Mouse (Mus musculus): ENCODE measurements around the gene Nhp2. TPM values are rescaled to one million over a fixed set of nuclear protein-coding genes. Genes with fewer than 3 reads are reported as not detected.
A peak's percentile ranks its signal among the peaks of the same experiment; 100 is the strongest.

Gene Nhp2
- 10 to 100 TPM; 21.8 to 23.6 TPM for total RNA-seq (2021)
- long read RNA-seq, experiment 1, transcript Nhp2-202 (4 exons, 1,042 nt), result major isoform, 37 of 37 reads
- long read RNA-seq, experiment 1, partial matches to known transcripts, result 0 of 37 reads
- long read RNA-seq, experiment 1, other reads (novel, unspliced or antisense), result 0 of 37 reads
- long read RNA-seq, experiment 2, transcript Nhp2-202 (4 exons, 1,042 nt), result major isoform, 35 of 37 reads
- long read RNA-seq, experiment 2, partial matches to known transcripts, result 0 of 37 reads
- long read RNA-seq, experiment 2, other reads (novel, unspliced or antisense), result 0 of 37 reads

DNA sequence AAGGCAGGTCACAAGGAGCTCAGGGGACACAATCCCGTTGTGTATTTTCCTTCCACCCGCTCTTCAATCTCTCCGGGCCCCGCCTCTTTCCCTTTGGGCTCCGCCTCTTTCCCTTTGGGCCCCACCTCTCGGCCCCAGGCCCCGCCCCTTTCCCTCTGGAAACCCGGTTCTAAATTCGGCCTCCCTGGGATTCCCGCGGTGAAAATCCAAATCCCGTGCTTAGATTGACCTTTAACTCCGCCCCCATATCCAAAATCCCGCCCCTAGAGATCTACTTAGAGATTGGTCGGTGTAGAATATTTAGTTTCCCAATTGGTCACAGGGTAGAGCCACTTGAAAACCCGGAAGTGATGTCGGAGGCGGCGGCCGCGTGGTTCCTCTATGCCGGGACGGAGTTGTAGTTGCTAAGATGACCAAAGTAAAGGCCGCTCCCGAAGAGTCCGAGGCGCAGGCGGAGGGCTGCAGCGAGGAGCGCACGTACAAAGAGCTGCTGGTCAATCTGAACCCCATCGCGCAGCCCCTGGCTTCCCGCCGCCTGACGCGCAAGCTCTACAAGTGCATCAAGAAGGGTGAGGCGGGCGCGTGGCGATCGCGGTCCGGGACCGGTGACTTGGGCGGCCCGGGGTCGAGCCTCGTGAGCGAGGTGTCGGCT is at the start of gene Nhp2:
Gene Nhp2 (plus strand): TSS at position 327 of the 652 bp plus-strand sequence.
- DNase-seq, result peak; percentile 97 to 98

DNA sequence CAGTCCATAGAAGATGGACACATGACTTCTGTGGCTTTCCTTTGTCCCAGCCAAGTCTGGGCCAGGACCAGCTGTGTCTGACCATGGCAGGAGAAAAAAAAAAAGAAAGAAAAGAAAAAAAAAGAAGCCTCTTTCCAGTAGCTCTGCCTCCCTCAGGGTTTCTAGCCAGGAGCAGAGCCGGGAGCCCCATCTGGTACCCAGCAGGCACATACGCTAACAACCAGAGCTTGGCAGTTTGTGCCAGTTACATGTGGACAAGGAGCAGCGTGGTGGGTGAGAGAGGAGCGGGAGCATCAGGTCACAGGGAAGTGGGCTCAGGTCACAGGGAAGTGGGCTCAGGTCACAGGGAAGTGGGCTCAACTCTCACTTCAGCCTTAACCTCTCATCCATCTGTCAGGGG is 43.1 kb upstream of the Nhp2 start:
- DNase-seq, result no peak

DNA sequence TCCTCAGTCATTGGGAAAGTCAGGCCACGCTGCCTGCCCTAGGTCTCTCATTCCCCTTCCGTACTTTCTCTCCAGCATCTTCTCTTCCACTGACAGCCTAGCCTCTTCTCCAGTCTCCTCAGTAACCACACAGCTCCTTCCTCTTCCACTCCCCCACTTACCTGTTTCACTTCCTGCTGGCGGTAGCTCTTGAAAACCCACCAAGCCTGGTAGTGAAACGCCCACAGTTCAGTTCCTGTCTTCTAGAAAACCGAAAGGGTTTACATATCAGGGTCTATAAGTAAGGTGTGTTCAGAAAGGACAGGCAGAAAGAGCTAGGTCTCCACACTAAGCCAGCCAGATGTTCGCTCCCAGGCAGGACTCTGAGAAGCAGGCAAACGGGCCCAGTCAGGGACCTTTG is 41.9 kb upstream of the Nhp2 start:
- no peak for DNase-seq

DNA sequence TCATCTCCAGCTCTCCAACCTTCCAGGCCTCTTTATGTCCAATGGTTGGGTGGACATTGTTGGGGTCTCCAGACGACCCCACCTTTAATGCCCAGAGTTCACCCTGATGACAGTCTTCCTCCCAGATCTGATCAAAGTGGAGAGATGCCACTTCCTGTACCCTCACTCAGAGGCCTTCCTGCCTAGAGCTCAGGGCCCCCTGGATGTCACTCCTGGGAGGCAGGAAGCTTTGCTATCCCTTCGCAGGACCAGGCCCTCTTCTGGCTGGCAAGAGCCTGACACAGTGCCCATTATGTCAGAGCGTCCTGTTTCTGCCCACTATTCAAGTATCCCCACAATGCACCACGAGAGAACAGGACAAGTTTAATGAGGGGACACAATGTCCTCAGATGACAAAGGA is 40.5 kb upstream of the Nhp2 start:
- no peak for DNase-seq

DNA sequence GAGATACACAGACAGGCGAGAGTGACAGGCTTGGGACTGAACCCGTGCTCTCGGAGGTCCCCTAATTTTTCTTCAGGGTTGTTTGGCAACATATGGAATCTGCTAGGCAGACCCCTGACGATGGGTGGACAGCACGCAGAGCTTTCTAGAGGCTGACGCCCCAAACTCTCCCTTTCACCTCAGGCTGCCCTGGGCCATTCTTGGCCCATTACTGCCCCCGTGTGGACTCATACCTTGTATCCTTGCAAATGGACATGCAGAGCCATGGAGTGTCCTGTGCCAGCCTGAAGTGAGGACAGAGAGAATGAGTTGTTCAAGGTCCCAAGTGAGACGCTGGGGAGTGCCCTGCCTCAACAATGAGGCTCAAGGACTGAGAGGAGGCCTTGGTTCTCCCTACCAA is 36.8 kb upstream of the Nhp2 start:
- DNase-seq, result peak; percentile 73 to 82

DNA sequence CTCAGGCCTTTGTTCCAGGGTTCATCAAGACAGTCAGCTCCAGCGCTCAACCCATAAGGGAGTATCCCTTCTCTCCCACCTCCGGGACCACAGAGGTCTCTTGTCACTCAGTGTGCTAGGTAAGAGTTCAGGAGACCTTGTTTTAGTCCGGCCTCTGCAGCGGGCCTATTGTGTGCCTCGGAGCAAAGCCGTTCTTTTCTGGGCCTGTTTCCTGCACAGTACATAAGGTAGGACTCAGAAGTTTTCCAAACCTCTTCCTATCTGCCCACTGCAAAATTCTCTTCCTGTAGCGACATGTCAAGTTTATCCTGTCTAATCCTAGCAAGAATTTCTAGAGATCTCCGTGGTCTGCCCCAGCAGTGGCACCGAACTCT is 35.5 kb upstream of the Nhp2 start:
- no peak for DNase-seq

DNA sequence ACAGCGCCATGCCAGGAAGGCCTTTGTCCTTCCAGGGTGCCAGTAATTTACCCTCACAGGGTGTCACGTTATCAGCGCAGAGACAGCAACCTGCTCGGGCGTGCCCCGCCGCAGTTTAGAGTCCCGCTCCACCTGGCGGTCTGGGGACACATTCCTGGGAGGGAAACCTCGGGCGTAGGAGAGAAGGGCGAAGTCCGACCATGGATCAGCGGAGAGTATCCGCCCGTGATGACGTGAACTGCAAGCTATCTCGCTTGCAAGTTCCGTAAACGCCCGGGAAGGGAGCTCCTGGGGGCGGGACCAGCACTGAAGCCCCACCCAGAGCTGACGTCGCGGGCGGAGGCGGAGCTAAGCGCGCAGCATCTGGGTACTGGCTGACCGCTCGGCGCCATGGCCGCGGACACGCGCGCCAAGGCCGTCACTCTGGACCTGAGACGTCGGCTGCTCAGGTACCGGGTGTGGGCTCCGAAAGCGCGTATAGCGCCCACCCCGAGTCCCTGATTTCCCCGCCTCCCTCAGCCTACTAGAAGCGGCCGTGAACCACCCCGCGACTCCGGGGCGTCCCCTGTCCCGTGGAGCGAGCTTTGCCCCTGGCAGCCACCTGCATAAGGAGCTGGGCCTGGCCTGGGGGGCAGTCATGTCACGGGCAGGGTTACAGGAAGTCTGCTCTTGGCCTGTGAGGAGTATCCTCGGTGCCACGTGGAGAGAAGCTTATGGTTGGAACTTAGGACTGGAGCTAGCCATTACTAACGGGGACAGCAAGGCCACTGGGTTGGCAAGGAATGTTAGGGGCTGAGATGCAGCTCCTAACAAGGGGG is 34.9 kb upstream of the Nhp2 start, which contains the start of gene Phykpl:
Gene Phykpl (plus strand): TSS at position 327 of the 818 bp plus-strand sequence.
- peak; percentile 98 to 99 for DNase-seq

DNA sequence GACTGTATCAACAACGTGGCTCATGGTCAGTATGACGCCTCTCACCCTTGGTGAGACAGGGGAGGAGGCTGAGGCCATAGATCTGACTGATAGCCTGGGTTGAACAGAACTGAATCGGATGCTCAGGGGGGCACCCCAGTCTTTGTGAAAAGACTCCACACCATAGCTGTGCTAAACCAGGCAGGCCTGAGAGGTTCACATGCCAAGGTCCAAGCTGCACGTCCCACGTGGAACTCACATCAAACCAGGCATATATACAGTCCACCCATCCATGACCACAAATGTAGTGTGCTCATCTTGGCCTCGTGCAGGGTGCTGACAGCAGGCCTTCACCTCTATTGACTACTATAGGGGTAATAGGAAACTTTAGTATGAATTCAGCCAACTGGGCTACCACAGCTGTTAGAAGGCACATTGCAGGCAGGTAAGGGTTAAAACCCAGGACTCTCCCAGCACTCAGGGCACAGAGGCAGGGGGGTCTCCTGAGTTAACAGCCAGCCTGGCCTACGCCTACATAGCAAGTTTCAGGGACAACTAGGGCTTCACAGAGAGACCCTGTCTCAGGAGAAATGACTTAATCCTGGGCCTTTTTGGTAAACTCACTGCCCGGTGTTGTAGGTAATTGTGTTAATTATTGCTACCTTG is 33.8 kb upstream of the Nhp2 start:
- DNase-seq, result no peak

DNA sequence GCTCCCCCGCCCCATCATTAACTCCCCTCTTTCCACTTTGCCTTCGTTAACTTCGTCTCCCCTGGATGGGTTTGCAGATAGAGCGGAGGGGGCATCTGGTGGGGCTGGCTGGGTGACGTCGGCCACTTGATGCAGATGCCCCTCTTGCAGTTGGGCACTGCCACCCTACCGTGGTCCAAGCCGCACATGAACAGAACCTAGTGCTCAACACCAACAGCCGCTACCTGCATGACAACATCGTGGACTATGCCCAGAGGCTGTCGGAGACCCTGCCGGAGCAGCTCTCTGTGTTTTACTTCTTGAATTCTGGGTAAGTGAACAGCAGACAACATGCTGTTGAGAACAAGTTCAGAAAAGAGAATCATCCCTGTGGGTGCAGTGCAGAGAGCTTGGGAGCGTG is 33.1 kb upstream of the Nhp2 start:
- DNase-seq, result no peak

DNA sequence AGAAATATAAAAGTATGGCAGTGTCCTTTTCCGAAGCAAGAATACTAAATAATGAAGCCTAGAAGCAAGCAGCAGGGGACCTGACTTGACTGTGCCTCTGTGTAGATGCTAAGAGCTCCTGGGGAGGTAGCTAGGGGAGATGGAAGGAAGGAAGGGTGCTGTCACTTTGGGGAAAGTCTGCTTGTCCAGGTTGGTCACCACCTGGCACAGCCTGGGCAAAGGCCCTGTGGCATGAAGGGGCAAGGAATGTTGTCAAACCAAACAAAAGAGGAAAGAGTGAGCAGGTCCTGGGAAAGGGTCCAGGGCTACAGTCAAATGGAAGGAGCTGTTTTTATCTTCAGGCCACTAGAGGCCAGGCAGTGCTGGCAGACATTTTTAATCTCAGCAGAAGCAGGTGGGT is 32.5 kb upstream of the Nhp2 start:
- DNase-seq, result no peak

DNA sequence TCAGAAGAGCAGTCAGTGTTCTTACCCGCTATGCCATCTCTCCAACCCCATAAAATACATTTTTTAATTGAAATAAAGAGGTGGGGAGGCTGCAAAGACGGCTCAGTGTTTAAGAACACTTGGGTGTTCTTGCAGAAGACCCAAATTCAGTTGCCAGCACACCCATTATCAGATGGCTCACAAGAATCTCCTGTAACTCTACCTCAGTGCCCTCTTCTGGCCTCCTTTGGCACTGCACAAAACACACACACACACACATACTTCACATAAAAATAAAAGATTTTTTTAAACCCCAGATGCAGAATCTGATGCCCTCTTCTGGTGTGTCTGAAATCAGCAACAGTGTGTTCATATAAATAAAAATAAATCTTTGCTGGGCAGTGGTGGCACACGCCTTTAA is 30.7 kb upstream of the Nhp2 start:
- no peak for DNase-seq

DNA sequence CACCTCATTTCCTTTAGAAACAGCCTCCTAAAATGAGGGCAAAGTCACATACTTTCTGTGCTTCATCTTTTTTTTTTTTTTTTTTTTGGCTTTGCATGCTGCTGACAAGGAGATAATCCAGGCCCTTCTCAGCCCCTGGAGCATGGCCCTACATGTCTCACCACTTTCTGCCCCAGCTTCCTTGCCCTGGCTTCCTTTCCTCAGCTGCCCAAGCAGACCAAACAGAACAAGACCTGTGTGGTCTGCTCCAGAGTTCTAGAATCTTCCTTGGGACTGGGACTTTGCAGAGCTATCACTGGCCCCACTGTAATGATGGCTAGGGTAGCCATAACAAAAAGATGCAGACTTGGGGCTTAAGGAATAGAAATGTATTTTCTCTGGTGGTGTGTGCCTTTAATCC is 29.5 kb upstream of the Nhp2 start:
- no peak for DNase-seq

DNA sequence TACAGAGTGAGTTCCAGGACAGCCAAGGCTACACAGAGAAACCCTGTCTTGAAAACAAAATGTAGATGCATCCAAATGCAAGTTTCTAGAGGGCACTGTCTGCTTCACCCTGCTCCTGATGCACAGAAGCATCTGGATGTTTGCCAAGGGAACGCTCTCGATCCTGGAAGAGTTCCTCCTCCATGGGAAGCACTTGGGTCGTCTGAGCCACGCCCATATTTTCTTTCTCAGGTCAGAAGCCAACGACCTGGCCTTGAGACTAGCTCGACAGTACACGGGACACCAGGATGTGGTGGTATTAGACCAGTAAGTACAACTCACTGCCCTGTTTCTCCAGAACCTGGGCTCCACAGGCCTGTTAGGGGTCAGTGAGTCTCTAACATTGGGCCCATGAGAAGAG is 28.4 kb upstream of the Nhp2 start:
- DNase-seq, result no peak

DNA sequence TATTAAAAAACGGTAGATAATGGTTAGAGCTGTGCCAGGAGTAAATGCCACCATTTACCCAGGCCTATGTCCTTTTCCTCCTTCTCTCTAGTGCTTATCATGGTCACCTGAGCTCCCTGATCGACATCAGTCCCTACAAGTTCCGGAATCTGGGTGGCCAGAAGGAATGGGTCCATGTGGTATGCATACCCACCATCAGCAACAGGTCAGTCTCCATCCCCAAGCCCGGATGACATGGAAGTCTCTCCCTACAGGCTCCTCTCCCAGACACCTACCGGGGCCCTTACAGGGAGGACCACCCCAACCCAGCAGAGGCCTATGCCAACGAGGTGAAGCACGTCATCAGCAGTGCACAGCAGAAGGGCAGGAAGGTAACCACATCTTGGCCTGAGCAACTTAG is 27.6 kb upstream of the Nhp2 start:
- no peak for DNase-seq

DNA sequence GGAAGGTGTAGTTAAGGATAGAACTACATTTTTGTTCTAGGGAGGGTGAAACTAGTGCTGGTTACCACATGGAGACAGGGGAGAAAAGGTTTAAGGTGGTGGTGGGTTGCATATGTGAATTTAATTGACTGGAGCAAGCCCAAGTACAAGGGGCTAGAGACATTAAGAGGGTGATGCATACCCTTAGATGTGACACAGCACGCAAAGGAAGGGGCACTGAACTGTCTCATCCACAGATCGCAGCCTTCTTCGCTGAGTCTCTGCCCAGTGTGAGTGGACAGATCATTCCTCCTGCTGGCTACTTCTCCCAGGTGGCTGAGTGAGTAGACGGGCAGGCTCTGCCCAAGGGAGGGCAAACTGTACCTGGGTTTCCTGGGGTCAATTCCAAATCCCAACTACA is 26.2 kb upstream of the Nhp2 start:
- DNase-seq, result no peak

DNA sequence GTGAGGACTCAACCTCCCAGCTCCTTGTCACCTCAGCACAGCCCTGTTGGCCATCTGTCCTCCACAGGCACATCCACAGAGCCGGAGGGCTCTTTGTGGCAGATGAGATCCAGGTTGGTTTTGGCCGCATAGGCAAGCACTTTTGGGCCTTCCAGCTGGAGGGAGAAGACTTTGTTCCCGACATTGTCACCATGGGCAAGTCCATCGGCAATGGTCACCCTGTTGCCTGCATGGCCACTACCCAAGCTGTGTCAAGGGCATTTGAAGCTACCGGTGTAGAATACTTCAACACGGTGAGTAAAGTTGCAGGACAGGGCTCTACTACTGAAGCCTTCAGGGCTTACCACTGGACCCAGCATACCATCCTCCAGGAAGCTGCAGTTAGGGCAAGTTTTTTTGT is 25.7 kb upstream of the Nhp2 start:
- no peak for DNase-seq

DNA sequence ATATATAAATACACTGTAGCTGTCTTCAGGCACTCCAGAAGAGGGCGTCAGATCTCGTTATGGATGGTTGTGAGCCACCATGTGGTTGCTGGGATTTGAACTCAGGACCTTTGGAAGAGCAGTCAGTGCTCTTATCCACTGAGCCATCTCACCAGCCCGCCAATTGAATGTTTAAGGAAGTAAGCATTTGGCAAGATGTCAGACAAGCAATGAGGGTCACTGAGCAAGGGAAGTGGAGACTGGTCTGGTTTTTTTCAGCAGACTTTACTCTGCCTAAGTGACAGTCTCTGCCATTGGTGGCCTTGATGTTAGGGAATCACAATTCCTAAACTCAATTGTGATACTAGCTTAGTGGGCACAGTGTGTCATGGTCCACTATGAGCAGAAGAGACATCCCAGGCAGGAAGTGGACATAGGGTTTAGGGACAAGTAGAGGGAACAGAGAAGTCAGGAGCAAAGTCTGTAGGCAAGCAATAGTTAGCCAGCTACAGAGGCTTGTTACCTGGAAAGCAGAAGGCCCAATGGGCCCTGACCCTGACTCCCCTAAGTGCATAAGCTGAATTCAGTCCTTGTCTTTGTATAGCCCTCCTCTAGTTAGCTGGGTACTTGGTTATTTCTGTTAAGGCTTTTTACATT is 24.7 kb upstream of the Nhp2 start:
- no peak for DNase-seq

DNA sequence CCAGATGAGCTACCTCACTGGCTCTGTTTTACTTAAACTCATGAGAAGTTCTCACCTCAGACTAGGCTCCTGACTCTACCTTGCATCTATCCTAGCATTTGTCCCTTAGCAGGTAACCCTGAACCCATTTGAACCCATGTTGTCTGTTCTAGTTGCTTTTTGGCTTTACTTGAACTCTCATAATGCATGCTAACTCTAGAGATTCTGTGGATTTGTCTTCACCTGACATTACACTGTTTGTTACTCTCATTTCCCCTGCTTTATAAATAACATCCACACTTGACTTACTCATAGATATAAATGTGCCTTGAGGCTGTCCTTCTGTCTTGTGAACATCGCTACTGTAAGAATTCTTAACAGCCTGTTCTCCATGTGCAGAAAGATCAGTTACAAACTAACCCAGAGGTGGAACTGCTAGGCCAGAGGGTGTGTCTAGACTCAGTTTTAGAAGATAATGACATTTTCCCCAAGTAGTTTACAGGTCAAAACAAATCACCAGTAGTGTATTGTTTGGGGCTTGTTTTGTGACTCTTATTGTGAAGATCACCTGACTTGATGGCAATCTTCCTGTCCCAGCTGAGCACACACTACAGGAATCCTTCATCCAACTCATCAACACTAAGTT is 24.0 kb upstream of the Nhp2 start:
- no peak for DNase-seq

DNA sequence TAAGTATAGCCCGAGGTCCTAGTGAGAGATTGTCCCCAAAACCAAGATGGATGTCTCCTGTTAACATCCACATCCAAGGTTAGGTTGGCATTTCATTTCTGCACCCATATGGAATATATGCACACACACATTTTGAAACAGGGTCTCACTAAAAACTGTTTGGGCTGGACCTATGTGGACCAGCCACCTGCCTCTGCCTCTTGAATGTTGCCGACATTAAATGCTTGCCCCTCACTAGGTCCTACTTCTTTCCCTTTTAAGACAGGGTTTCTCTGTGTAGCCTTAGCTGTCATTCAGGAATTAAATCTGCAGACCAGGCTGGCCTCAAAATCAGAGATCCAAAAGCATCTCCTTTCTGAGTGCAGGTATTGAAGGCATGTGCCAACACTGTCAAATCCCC is 22.0 kb upstream of the Nhp2 start:
- DNase-seq, result no peak

DNA sequence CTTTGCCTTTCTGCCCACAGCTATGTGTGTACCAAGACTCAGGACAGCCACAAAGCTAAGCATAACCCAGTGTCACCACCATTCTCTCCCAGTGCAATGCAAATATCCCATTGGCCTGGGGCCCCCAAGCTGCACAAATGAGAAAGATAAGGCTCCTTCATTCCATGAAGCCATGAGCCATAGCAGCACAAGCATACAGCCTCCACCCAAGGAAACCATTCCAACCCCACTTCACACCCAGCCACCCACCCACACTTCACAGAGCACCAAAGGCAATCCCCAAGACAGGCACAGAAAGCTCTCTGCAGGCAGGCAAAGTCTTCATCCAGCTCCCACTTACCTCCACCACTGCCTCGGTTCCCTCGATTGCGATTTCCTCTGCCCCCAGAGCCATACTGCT is 17.3 kb upstream of the Nhp2 start:
- DNase-seq, result no peak

DNA sequence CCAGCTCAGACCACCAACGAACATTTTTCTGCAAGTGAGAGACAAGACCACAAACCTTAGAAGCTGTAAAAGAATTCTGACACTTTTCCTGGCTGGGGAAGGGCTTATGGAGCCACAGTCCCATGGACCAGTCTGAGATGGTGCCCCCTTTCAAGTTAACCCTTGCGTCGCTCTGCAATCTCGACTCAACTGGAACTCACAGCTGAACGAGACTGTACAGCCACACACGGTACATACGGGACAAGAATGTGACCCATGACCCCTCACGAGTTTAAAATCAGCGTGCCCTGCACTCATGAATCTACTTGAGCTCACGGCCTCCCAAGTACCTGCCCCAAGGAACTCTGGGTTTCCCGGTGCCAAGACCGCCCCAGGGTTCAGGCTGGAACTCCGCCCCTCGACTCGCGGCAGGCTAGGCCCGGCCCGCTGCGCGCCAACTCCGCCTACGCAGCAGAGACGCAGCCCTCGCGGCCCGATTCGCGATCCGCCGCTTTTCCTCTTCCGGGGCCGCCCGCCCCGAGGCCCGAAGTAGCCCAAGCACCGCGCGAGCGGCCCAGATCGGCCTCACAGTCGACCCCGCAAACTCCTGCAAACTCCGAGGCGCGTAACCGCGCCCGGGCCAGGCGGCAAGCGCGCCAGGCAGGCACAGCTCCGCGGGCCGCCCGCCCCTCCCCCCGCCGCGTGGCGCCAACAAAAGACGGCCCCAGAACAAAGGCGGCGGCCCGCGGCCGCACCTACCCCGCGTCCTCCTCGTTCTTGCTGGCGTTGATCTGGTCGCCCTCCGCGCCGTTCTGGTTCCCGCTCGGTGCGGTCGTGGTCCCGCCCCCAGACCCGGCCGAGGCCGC is 13.7 kb upstream of the Nhp2 start:
- DNase-seq, result peak; percentile 90 to 95
